Mouse (Mus musculus): Measurements from ENCODE around the gene Lexm. TPM values are rescaled to one million over a fixed set of nuclear protein-coding genes. Genes with fewer than 3 reads are reported as not detected.

The Lexm gene
- polyA plus RNA-seq, 1 experiment from 2014 or later, result not detected

DNA sequence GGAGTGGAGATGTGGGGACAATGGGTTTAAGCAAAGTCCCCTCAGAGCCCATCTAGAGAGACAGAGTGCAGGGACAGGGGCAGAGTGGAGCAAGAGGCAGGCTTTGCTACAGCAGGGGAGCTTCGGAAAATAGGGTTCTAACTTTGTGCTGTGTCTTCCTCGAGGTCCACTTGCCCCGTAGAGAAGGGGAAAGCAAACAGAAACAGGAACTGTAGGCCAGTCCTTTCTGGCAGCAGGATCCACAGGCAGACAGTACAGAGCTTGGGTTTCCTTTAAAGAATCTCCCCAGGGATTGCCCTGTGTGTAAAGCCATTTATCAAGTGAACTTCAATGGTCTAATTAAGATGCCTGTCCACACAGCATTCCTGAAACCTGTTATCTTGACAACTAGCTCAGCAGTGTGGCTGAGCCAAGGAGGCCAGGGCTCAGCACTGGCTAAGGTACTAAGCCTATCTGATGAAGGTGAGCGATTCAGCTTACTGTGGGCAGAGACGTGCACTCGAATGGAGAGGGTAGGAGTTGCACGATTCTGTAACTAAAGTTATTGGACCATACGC lies 71.1 kb downstream of the Lexm start:
- no peak overlapping the region for H3K4me3 ChIP-seq (replicated peaks; ENCODE audit: low read length)
- H3K27me3 ChIP-seq (ENCODE audit: control insufficient read depth, insufficient read depth, low read length), result no peaks in the 10 kb centered on the region
- no peak overlapping the region for H3K27ac ChIP-seq
- no peak for DNase-seq (ENCODE audit: low spot score)
- H3K36me3 ChIP-seq (replicated peaks; ENCODE audit: control insufficient read depth, insufficient read depth), result no peaks in the 10 kb centered on the region
- no peaks in the 10 kb centered on the region for H3K9me3 ChIP-seq (ENCODE audit: control insufficient read depth, low read length)
- no peak for ATAC-seq (ENCODE audit: low FRiP score)
- 52% methylated on average over 8 of the region's 8 CpGs for WGBS
- H3K4me2 ChIP-seq (replicated peaks), result no peak overlapping the region
- no peak overlapping the region for H3K9ac ChIP-seq
- H3K4me1 ChIP-seq (replicated peaks; ENCODE audit: control insufficient read depth, insufficient read depth, low read length), result no peaks in the 10 kb centered on the region

- ATAC-seq (ENCODE audit: low FRiP score), result no peak
- H3K4me3 ChIP-seq (replicated peaks; ENCODE audit: low read length), result no peak overlapping the region
- no peak overlapping the region for H3K27ac ChIP-seq
- no peak overlapping the region for H3K4me2 ChIP-seq (replicated peaks)
- H3K9ac ChIP-seq, result no peak overlapping the region
- no peaks in the 10 kb centered on the region for H3K9me3 ChIP-seq (ENCODE audit: control insufficient read depth, low read length)
- H3K36me3 ChIP-seq (replicated peaks; ENCODE audit: control insufficient read depth, insufficient read depth), result no peaks in the 10 kb centered on the region
- WGBS, result 93% methylated on average over 2 of the region's 2 CpGs
- H3K27me3 ChIP-seq (ENCODE audit: control insufficient read depth, insufficient read depth, low read length), result no peaks in the 10 kb centered on the region
- DNase-seq (ENCODE audit: low spot score), result no peak
- no peaks in the 10 kb centered on the region for H3K4me1 ChIP-seq (replicated peaks; ENCODE audit: control insufficient read depth, insufficient read depth, low read length)
Measured at GRCm38 (mm10) chr4:106542211-106542610, 74.8 kb downstream of the Lexm start.

- no peak overlapping the region for H3K27ac ChIP-seq
- 62% methylated on average over 3 of the region's 3 CpGs for WGBS
Measured at GRCm38 (mm10) chr4:106541491-106541890, 75.5 kb downstream of the Lexm start.

More at GRCm38 (mm10) chr4:106541491-106541890, 75.5 kb downstream of the Lexm start:
- Histone ChIP-seq H3K36me3 (replicated peaks; ENCODE audit: control insufficient read depth, insufficient read depth) (no peaks in the 10 kb centered on the region), H3K4me2 (replicated peaks) (no peak overlapping the region), H3K4me3 (replicated peaks; ENCODE audit: low read length) (no peak overlapping the region), H3K9me3 (ENCODE audit: control insufficient read depth, low read length) (no peaks in the 10 kb centered on the region), H3K9ac (no peak overlapping the region), H3K4me1 (replicated peaks; ENCODE audit: control insufficient read depth, insufficient read depth, low read length) (no peaks in the 10 kb centered on the region), H3K27me3 (ENCODE audit: control insufficient read depth, insufficient read depth, low read length) (no peaks in the 10 kb centered on the region)
- DNase-seq (ENCODE audit: low spot score) (no peak), ATAC-seq (ENCODE audit: low FRiP score) (no peak)

Other genes starting within 250 kb of the Lexm start
- gene Pcsk9, start 152.9 kb downstream of the Lexm start, polyA plus RNA-seq (2014; fragmentation: Nextera tagmentation; extraction: Ambion mirVana), result 1.7 and 3.4 TPM in 2 replicates
- not detected in 2 replicates for gene Bsnd, start 125.0 kb downstream of the Lexm start, polyA plus RNA-seq (2014; fragmentation: Nextera tagmentation; extraction: Ambion mirVana)
- 25.7 and 27.1 TPM in 2 replicates for gene Dhcr24, start 56.2 kb downstream of the Lexm start, polyA plus RNA-seq (2014; fragmentation: Nextera tagmentation; extraction: Ambion mirVana)
- 1.6 and 1.9 TPM in 2 replicates for gene Ttc22, start 5.2 kb upstream of the Lexm start, polyA plus RNA-seq (2014; fragmentation: Nextera tagmentation; extraction: Ambion mirVana)
- gene Pars2, start 33.8 kb upstream of the Lexm start, polyA plus RNA-seq (2014; fragmentation: Nextera tagmentation; extraction: Ambion mirVana), result 10.1 and 11.0 TPM in 2 replicates
- 109 and 131 TPM in 2 replicates for gene Ttc4, start 61.7 kb upstream of the Lexm start, polyA plus RNA-seq (2014; fragmentation: Nextera tagmentation; extraction: Ambion mirVana)
- gene Mroh7, start 113.7 kb upstream of the Lexm start, polyA plus RNA-seq (2014; fragmentation: Nextera tagmentation; extraction: Ambion mirVana), result 0.83 and 1.1 TPM in 2 replicates
- gene Fam151a, start 116.6 kb upstream of the Lexm start, polyA plus RNA-seq (2014; fragmentation: Nextera tagmentation; extraction: Ambion mirVana), result not detected in 2 replicates
- 2.0 and 2.1 TPM in 2 replicates for gene Acot11, start 187.8 kb upstream of the Lexm start, polyA plus RNA-seq (2014; fragmentation: Nextera tagmentation; extraction: Ambion mirVana)